Comparison of ENCODE assay signal across 14 mouse cellular contexts in the genomic region with DNA sequence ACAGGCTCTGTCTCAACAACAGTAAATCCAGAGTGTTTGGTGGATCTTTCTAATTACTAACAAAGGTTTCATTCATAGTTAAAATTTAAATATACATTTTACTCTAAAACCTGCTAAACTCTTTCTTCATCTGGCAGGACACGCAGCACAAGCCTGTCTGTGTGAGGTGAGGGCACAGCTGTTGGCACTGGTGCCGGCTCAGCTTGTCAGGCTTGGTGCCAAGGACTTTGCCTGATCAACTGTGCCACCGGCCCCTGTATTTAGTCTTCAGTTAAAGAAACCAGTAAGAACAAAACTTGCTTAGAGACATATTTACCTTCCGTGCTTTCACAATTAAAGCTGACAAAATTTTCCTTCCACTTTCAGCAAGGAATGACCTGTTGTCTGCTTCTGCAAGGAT. TPM values are rescaled to one million over a fixed set of nuclear protein-coding genes. Genes with fewer than 3 reads are reported as not detected.
DNase-seq lines count a peak whose midpoint lies in the region; ATAC-seq and TF ChIP-seq lines count a peak whose summit lies in the region.
"Had no signal": no experiment of that assay in that cellular context is flagged by ENCODE, and none has a peak within 500 bp of the region (broad histone marks: within the 10 kb centered on the region; RNA-seq: fewer than 3 reads in every experiment).

No protein-coding gene starts in this region.

- no peaks in the 10 kb centered on the region for H3K4me1 ChIP-seq in hindbrain, postnatal 0 days (ENCODE audit: insufficient read depth, low read length)
- no peaks in the 10 kb centered on the region for H3K4me1 ChIP-seq in hindbrain, embryonic 16.5 days (ENCODE audit: control insufficient read depth, insufficient read depth, low read depth, low read length)
- H3K4me1 ChIP-seq in heart, embryonic 16.5 days (ENCODE audit: control insufficient read depth, insufficient read depth, low read length), result peaks cover 9% of the 10 kb centered on the region
- no peaks in the 10 kb centered on the region for H3K4me1 ChIP-seq in intestine, postnatal 0 days (replicated peaks; ENCODE audit: control insufficient read depth, insufficient read depth, low read length)
- H3K4me1 ChIP-seq: hindbrain, embryonic 10.5 days had no signal

- no peak overlapping the region for H3K4me2 ChIP-seq in hindbrain, postnatal 0 days (ENCODE audit: low read depth, low read length)
- no peak overlapping the region for H3K4me2 ChIP-seq in hindbrain, embryonic 16.5 days (ENCODE audit: low read length)
- H3K4me2 ChIP-seq in heart, embryonic 16.5 days (ENCODE audit: low read depth, low read length), result no peak overlapping the region
- no peak overlapping the region for H3K4me2 ChIP-seq in intestine, postnatal 0 days (replicated peaks; ENCODE audit: low read depth)

- H3K4me3 ChIP-seq in hindbrain, postnatal 0 days (ENCODE audit: low read length), result no peak overlapping the region
- no peak overlapping the region for H3K4me3 ChIP-seq in hindbrain, embryonic 16.5 days (ENCODE audit: low read length)
- no peak overlapping the region for H3K4me3 ChIP-seq in heart, embryonic 16.5 days (ENCODE audit: low read length)
- H3K4me3 ChIP-seq in intestine, postnatal 0 days (ENCODE audit: low read depth, low read length), result no peak overlapping the region
- H3K4me3 ChIP-seq: erythroblast, embryonic 14.5 days; hindbrain, embryonic 10.5 days; limb, embryonic 10.5 days had no signal

- peak; percentile 35 for DNase-seq in hindbrain, postnatal 0 days (ENCODE audit: low spot score)
- peak; percentile 30 for DNase-seq in adipocyte (ENCODE audit: low spot score)
- DNase-seq in adrenal gland, postnatal 25 days, result peak; percentile 65
- no peak for DNase-seq in layer of hippocampus, adult 18-20 months (ENCODE audit: low spot score in 2 of 2)
- DNase-seq in thymus, postnatal 36 days, result no peak
- DNase-seq: cerebellum, adult 11-12 months; embryo, embryonic 11 days; liver, postnatal 0 days had no signal

- H3K27ac ChIP-seq in hindbrain, postnatal 0 days, result no peak overlapping the region
- H3K27ac ChIP-seq in hindbrain, embryonic 16.5 days (ENCODE audit: low read depth, low read length), result no peak overlapping the region
- peak overlapping the region; percentile 16; the same call in 1 of the 2 replicates for H3K27ac ChIP-seq in heart, embryonic 16.5 days (ENCODE audit: low read length)
- H3K27ac ChIP-seq in intestine, postnatal 0 days (ENCODE audit: low read depth, low read length), result no peak overlapping the region
- H3K27ac ChIP-seq: hindbrain, embryonic 10.5 days; limb, embryonic 10.5 days had no signal

- no peaks in the 10 kb centered on the region for H3K27me3 ChIP-seq in hindbrain, postnatal 0 days (ENCODE audit: insufficient read depth, low read length)
- H3K27me3 ChIP-seq in hindbrain, embryonic 16.5 days (replicated peaks; ENCODE audit: control insufficient read depth, insufficient read depth, low read length), result no peaks in the 10 kb centered on the region
- H3K27me3 ChIP-seq in heart, embryonic 16.5 days (ENCODE audit: control insufficient read depth, insufficient read depth, low read length), result no peaks in the 10 kb centered on the region
- H3K27me3 ChIP-seq in intestine, postnatal 0 days (replicated peaks; ENCODE audit: control insufficient read depth, insufficient read depth, low read length), result no peaks in the 10 kb centered on the region

- ATAC-seq in hindbrain, postnatal 0 days, result 0 out of 2 replicates have a peak, but pooled peaks have one; percentile 32
- no peak for ATAC-seq in hindbrain, embryonic 16.5 days
- no peak for ATAC-seq in heart, embryonic 16.5 days (replicated peaks; ENCODE audit: extremely low read depth, insufficient read depth, low FRiP score)
- ATAC-seq in intestine, postnatal 0 days, result no peak
- ATAC-seq: liver, postnatal 0 days had no signal

- no peak for TF ChIP-seq CTCF in hindbrain, postnatal 0 days (IDR thresholded peaks at IDR 0.05; ENCODE audit: low read depth)
- no peak for TF ChIP-seq CTCF in intestine, postnatal 0 days (IDR thresholded peaks at IDR 0.05; ENCODE audit: low read depth)

- H3K9me3 ChIP-seq in hindbrain, postnatal 0 days (ENCODE audit: low read length), result no peaks in the 10 kb centered on the region
- H3K9me3 ChIP-seq in hindbrain, embryonic 16.5 days (ENCODE audit: control insufficient read depth, low read length), result no peaks in the 10 kb centered on the region
- H3K9me3 ChIP-seq in heart, embryonic 16.5 days (replicated peaks; ENCODE audit: control insufficient read depth, low read length), result no peaks in the 10 kb centered on the region
- no peaks in the 10 kb centered on the region for H3K9me3 ChIP-seq in intestine, postnatal 0 days (ENCODE audit: control insufficient read depth)
- H3K9me3 ChIP-seq: hindbrain, embryonic 10.5 days; limb, embryonic 10.5 days had no signal

- WGBS in hindbrain, postnatal 0 days, result 49% methylated on average over 4 of the region's 4 CpGs
- WGBS in hindbrain, embryonic 16.5 days, result 71% methylated on average over 4 of the region's 4 CpGs
- 62% methylated on average over 4 of the region's 4 CpGs for WGBS in heart, embryonic 16.5 days
- WGBS in intestine, postnatal 0 days, result 92% methylated on average over 4 of the region's 4 CpGs

- H3K9ac ChIP-seq in hindbrain, postnatal 0 days (replicated peaks; ENCODE audit: low read length), result no peak overlapping the region
- H3K9ac ChIP-seq in hindbrain, embryonic 16.5 days (ENCODE audit: low read depth, low read length), result no peak overlapping the region
- H3K9ac ChIP-seq in heart, embryonic 16.5 days (ENCODE audit: low read length), result no peak overlapping the region
- H3K9ac ChIP-seq in intestine, postnatal 0 days (ENCODE audit: low read depth, low read length), result no peak overlapping the region
- H3K9ac ChIP-seq: liver, postnatal 0 days had no signal

- H3K36me3 ChIP-seq in hindbrain, postnatal 0 days (ENCODE audit: insufficient read depth, low read length), result peaks cover 22% of the 10 kb centered on the region; the same call in 1 of the 2 replicates
- H3K36me3 ChIP-seq in hindbrain, embryonic 16.5 days (ENCODE audit: control insufficient read depth, insufficient read depth, low read length), result peaks cover 25% of the 10 kb centered on the region
- H3K36me3 ChIP-seq in heart, embryonic 16.5 days (ENCODE audit: control insufficient read depth, insufficient read depth), result peaks cover 15% of the 10 kb centered on the region
- peaks cover 28% of the 10 kb centered on the region for H3K36me3 ChIP-seq in intestine, postnatal 0 days (ENCODE audit: control insufficient read depth, insufficient read depth)

RNA-seq across cellular contexts. Expression of a gene that starts 22.6 kb away (rescaled TPM):
- 0.37 and 6.4 TPM in 2 replicates for total RNA-seq in hindbrain, postnatal 0 days (2014; rRNA removed)
- polyA plus RNA-seq in hindbrain, postnatal 0 days (2015; fragmentation: Nextera tagmentation; extraction: Ambion mirVana), result 2.5 and 3.4 TPM in 2 replicates
- polyA plus RNA-seq in hindbrain, embryonic 16.5 days (2015; fragmentation: Nextera tagmentation; extraction: Ambion mirVana), result 1.7 and 2.4 TPM in 2 replicates
- total RNA-seq in adrenal gland, postnatal 25 days (2021), result 3.5 and 4.7 TPM in 2 replicates
- 224 and 231 TPM in 2 replicates for polyA plus RNA-seq in heart, embryonic 16.5 days (2015; fragmentation: Nextera tagmentation; extraction: Ambion mirVana)
- total RNA-seq in layer of hippocampus, adult 18-20 months (2021), result 1 to 10 TPM; 1.3 to 1.7 TPM
- polyA plus RNA-seq in intestine, postnatal 0 days (2015; fragmentation: Nextera tagmentation; extraction: Ambion mirVana), result 30.0 and 30.3 TPM in 2 replicates
- polyA plus RNA-seq: erythroblast, embryonic 14.5 days had no signal

RNA-seq across cellular contexts. Expression of a gene that starts 51.5 kb away (rescaled TPM):
- 13.6 and 16.7 TPM in 2 replicates for total RNA-seq in hindbrain, postnatal 0 days (2014; rRNA removed)
- 21.1 and 22.5 TPM in 2 replicates for polyA plus RNA-seq in hindbrain, postnatal 0 days (2015; fragmentation: Nextera tagmentation; extraction: Ambion mirVana)
- polyA plus RNA-seq in hindbrain, embryonic 16.5 days (2015; fragmentation: Nextera tagmentation; extraction: Ambion mirVana), result 17.7 and 19.0 TPM in 2 replicates
- total RNA-seq in adrenal gland, postnatal 25 days (2021), result 6.3 and 10.8 TPM in 2 replicates
- 11.7 and 12.9 TPM in 2 replicates for polyA plus RNA-seq in heart, embryonic 16.5 days (2015; fragmentation: Nextera tagmentation; extraction: Ambion mirVana)
- total RNA-seq in layer of hippocampus, adult 18-20 months (2021), result 10 to 100 TPM; 73.9 to 74.1 TPM
- 5.8 and 6.6 TPM in 2 replicates for polyA plus RNA-seq in intestine, postnatal 0 days (2015; fragmentation: Nextera tagmentation; extraction: Ambion mirVana)

RNA-seq across cellular contexts. Expression of a gene that starts 57.5 kb away (rescaled TPM):
- 51.5 and 74.1 TPM in 2 replicates for total RNA-seq in hindbrain, postnatal 0 days (2014; rRNA removed)
- polyA plus RNA-seq in hindbrain, postnatal 0 days (2015; fragmentation: Nextera tagmentation; extraction: Ambion mirVana), result 63.5 and 64.8 TPM in 2 replicates
- polyA plus RNA-seq in hindbrain, embryonic 16.5 days (2015; fragmentation: Nextera tagmentation; extraction: Ambion mirVana), result 82.4 and 91.2 TPM in 2 replicates
- 121 and 126 TPM in 2 replicates for total RNA-seq in adrenal gland, postnatal 25 days (2021)
- 28.0 and 29.3 TPM in 2 replicates for polyA plus RNA-seq in heart, embryonic 16.5 days (2015; fragmentation: Nextera tagmentation; extraction: Ambion mirVana)
- total RNA-seq in layer of hippocampus, adult 18-20 months (2021), result 100 to 1,000 TPM; 118 to 120 TPM
- polyA plus RNA-seq in intestine, postnatal 0 days (2015; fragmentation: Nextera tagmentation; extraction: Ambion mirVana), result 18.7 and 18.9 TPM in 2 replicates

Comparison
In these comparisons a context has a peak if more than half of its experiments do, and no peak if none do; other contexts are left out.
1. DNase-seq: peak in hindbrain, postnatal 0 days (single experiment), adipocyte (single experiment) and adrenal gland, postnatal 25 days (single experiment); none in layer of hippocampus, adult 18-20 months (0 of 2) and thymus, postnatal 36 days (0 of 2).